Mouse (Mus musculus): ENCODE data around the gene Stk39. TPM values are rescaled to one million over a fixed set of nuclear protein-coding genes. Genes with fewer than 3 reads are reported as not detected.

Gene Stk39
- total RNA-seq, 2 experiments from 2014 or later, result 82.0 to 87.6 TPM

- H3K27ac ChIP-seq, result peak overlapping the region; percentile 28; the same call in 1 of the 2 replicates
- intact Hi-C loops (cut with DNase I), result no loop called here
- no peak for TF ChIP-seq CTCF (IDR thresholded peaks at IDR 0.05)
These were observed 151.4 kb downstream of the Stk39 start for GRCm38 (mm10) chr2:68320670-68321069.

GRCm38 (mm10) chr2:68318452-68318851 is 153.6 kb downstream of the Stk39 start:
- intact Hi-C loops (cut with DNase I), result no loop called here
- TF ChIP-seq CTCF (IDR thresholded peaks at IDR 0.05), result no peak
- H3K27ac ChIP-seq, result no peak overlapping the region
- no peak overlapping the region for H3K4me3 ChIP-seq
- no peak for DNase-seq (ENCODE audit: extremely low spot score in 1 of 2, low spot score in 2 of 2)

More at GRCm38 (mm10) chr2:68320670-68321069, 151.4 kb downstream of the Stk39 start:
- H3K4me3 ChIP-seq, result no peak overlapping the region
- peak in 1 of 2 experiments; percentile 48 for DNase-seq (ENCODE audit: extremely low spot score in 1 of 2, low spot score in 2 of 2)

- Histone ChIP-seq H3K4me3 (no peak overlapping the region), H3K27ac (no peak overlapping the region)
- intact Hi-C loops (cut with DNase I), result no loop called here
- no peak for DNase-seq (ENCODE audit: extremely low spot score in 1 of 2, low spot score in 2 of 2)
- no peak for TF ChIP-seq CTCF (IDR thresholded peaks at IDR 0.05)
These were observed 154.2 kb downstream of the Stk39 start for GRCm38 (mm10) chr2:68317895-68318294.

- Histone ChIP-seq H3K4me3 (no peak overlapping the region), H3K27ac (no peak overlapping the region)
- intact Hi-C loops (cut with DNase I), result no loop called here
- no peak for TF ChIP-seq CTCF (IDR thresholded peaks at IDR 0.05)
- DNase-seq (ENCODE audit: extremely low spot score in 1 of 2, low spot score in 2 of 2), result no peak
These were observed 154.6 kb downstream of the Stk39 start for GRCm38 (mm10) chr2:68317452-68317851.

GRCm38 (mm10) chr2:68315258-68315657 is 156.8 kb downstream of the Stk39 start:
- Histone ChIP-seq H3K4me3 (no peak overlapping the region), H3K27ac (no peak overlapping the region)
- intact Hi-C loops (cut with DNase I), result no loop called here
- no peak for DNase-seq (ENCODE audit: extremely low spot score in 1 of 2, low spot score in 2 of 2)
- no peak for TF ChIP-seq CTCF (IDR thresholded peaks at IDR 0.05)

- DNase-seq (ENCODE audit: extremely low spot score in 1 of 2, low spot score in 2 of 2), result no peak
- Histone ChIP-seq H3K27ac (no peak overlapping the region), H3K4me3 (no peak overlapping the region)
- peak; percentile 59 for TF ChIP-seq CTCF (IDR thresholded peaks at IDR 0.05)
- intact Hi-C loops (cut with DNase I), result no loop called here
These were observed 161.9 kb downstream of the Stk39 start for GRCm38 (mm10) chr2:68310121-68310520.

GRCm38 (mm10) chr2:68306519-68306918 is 165.5 kb downstream of the Stk39 start:
- intact Hi-C loops (cut with DNase I), result no loop called here
- Histone ChIP-seq H3K27ac (no peak overlapping the region), H3K4me3 (no peak overlapping the region)
- TF ChIP-seq CTCF (IDR thresholded peaks at IDR 0.05), result no peak
- no peak for DNase-seq (ENCODE audit: extremely low spot score in 1 of 2, low spot score in 2 of 2)

- peak; percentile 38 to 60 for DNase-seq (ENCODE audit: extremely low spot score in 1 of 2, low spot score in 2 of 2)
- H3K4me3 ChIP-seq, result no peak overlapping the region
- TF ChIP-seq CTCF (IDR thresholded peaks at IDR 0.05), result no peak
- intact Hi-C loops (cut with DNase I), result loop anchor here (2.0 to 5.0 kb wide), 3 partner anchors 42 to 263 kb away; no protein-coding TSS in a partner anchor
- peak overlapping the region; percentile 79 for H3K27ac ChIP-seq
These were observed 167.2 kb downstream of the Stk39 start for GRCm38 (mm10) chr2:68304771-68305460.

- peak; percentile 50 to 61 for DNase-seq (ENCODE audit: extremely low spot score in 1 of 2, low spot score in 2 of 2)
- Histone ChIP-seq H3K4me3 (no peak overlapping the region), H3K27ac (peak overlapping the region; percentile 85)
- no peak for TF ChIP-seq CTCF (IDR thresholded peaks at IDR 0.05)
- intact Hi-C loops (cut with DNase I), result loop anchor here (5.0 kb wide), 2 partner anchors 45 to 260 kb away; no protein-coding TSS in a partner anchor
These were observed 170.1 kb downstream of the Stk39 start for GRCm38 (mm10) chr2:68301811-68302542.

GRCm38 (mm10) chr2:68298356-68298755 is 173.7 kb downstream of the Stk39 start:
- no peak for DNase-seq (ENCODE audit: extremely low spot score in 1 of 2, low spot score in 2 of 2)
- TF ChIP-seq CTCF (IDR thresholded peaks at IDR 0.05), result no peak
- H3K27ac ChIP-seq, result peak overlapping the region; percentile 32; the same call in 1 of the 2 replicates
- intact Hi-C loops (cut with DNase I), result no loop called here
- no peak overlapping the region for H3K4me3 ChIP-seq

- no peak for TF ChIP-seq CTCF (IDR thresholded peaks at IDR 0.05)
- H3K4me3 ChIP-seq, result no peak overlapping the region
- H3K27ac ChIP-seq, result no peak overlapping the region
- intact Hi-C loops (cut with DNase I), result no loop called here
- no peak for DNase-seq (ENCODE audit: extremely low spot score in 1 of 2, low spot score in 2 of 2)
These were observed 174.1 kb downstream of the Stk39 start for GRCm38 (mm10) chr2:68297955-68298354.

GRCm38 (mm10) chr2:68296743-68297142 is 175.3 kb downstream of the Stk39 start:
- TF ChIP-seq CTCF (IDR thresholded peaks at IDR 0.05), result no peak
- DNase-seq (ENCODE audit: extremely low spot score in 1 of 2, low spot score in 2 of 2), result no peak
- intact Hi-C loops (cut with DNase I), result no loop called here
- Histone ChIP-seq H3K4me3 (no peak overlapping the region), H3K27ac (no peak overlapping the region)
